ENCODE assay signal across 9 mouse cellular contexts in the genomic region with DNA sequence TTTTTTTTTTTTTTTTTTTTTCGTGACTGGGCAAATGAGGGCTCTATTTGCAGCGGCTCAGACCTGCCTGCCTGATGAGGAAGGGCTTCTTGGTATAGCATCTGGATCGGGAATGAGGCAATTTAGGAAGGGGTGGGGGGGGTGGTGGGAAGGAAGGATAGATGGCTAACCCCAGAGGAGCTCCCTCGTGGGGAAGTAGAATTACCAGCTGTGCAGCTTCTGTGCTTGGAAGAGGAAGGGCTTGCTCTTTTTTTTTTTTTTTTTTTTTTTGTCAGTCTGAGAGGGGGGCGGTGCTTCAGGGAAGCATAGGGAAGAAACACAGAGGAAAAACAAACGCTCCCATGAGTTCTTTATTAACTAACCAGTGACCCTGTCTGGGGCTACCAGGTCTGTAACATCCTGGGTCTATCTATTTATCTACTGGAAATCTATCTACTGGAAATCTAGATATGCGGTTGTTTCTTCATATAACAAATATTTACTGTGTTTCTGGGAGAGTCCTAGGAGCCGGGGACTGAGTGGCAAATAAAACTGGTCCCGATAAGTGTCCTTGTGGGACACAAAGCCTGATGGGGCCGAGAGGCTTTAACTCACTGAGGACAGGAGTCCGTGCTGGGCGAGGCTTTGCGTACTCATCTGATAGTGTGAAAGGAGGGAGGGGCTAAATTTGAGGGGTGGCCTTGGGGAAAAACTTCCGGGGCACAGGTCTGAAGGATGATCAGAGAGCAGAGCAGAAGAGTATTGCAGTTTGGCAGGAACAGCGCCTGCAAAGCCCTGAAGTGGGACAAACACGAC. TPM values are rescaled to one million over a fixed set of nuclear protein-coding genes. Genes with fewer than 3 reads are reported as not detected.
DNase-seq lines count a peak whose midpoint lies in the region; ATAC-seq and TF ChIP-seq lines count a peak whose summit lies in the region.
"Had no signal": no experiment of that assay in that cellular context is flagged by ENCODE, and none has a peak within 500 bp of the region (broad histone marks: within the 10 kb centered on the region; RNA-seq: fewer than 3 reads in every experiment).

No protein-coding gene starts in this region.

- intact Hi-C loops in heart, adult 2 months (cut with DNase I) = loop anchor here (5.0 kb wide), 1 partner anchor 95 kb away; no protein-coding TSS in a partner anchor

- no peaks in the 10 kb centered on the region for H3K9me3 ChIP-seq in heart, embryonic 13.5 days
- H3K9me3 ChIP-seq in intestine, postnatal 0 days (ENCODE audit: control insufficient read depth) = no peaks in the 10 kb centered on the region

- no peak for TF ChIP-seq EP300 in heart, adult 2 months (IDR thresholded peaks at IDR 0.05; ENCODE audit: insufficient read depth, low read depth, low read length)

- H3K9ac ChIP-seq in heart, embryonic 13.5 days = no peak overlapping the region
- H3K9ac ChIP-seq in heart, adult 2 months (ENCODE audit: low read depth, low read length) = no peak overlapping the region
- H3K9ac ChIP-seq in intestine, postnatal 0 days (ENCODE audit: low read depth, low read length) = no peak overlapping the region

- ATAC-seq in heart, embryonic 13.5 days (ENCODE audit: extremely low read depth, insufficient number of reproducible peaks, low FRiP score, low TSS enrichment) = no peak
- peak; percentile 14; the same call in 1 of the 2 replicates for ATAC-seq in intestine, postnatal 0 days

- H3K36me3 ChIP-seq in heart, embryonic 13.5 days = no peaks in the 10 kb centered on the region
- H3K36me3 ChIP-seq in heart, adult 2 months (ENCODE audit: control insufficient read depth, insufficient read depth, low read length) = no peaks in the 10 kb centered on the region
- no peaks in the 10 kb centered on the region for H3K36me3 ChIP-seq in intestine, postnatal 0 days (ENCODE audit: control insufficient read depth, insufficient read depth)

- no peak overlapping the region for H3K4me3 ChIP-seq in heart, embryonic 13.5 days
- no peak overlapping the region for H3K4me3 ChIP-seq in heart, adult 2 months
- no peak overlapping the region for H3K4me3 ChIP-seq in intestine, postnatal 0 days (ENCODE audit: low read depth, low read length)

- 46% methylated on average over 16 of the region's 16 CpGs for WGBS in heart, embryonic 13.5 days
- WGBS in heart, adult 2 months = 43% methylated on average over 16 of the region's 16 CpGs
- WGBS in intestine, postnatal 0 days = 15% methylated on average over 16 of the region's 16 CpGs

- H3K4me1 ChIP-seq in heart, embryonic 13.5 days = peaks cover 5% of the 10 kb centered on the region; the same call in 1 of the 2 replicates
- no peaks in the 10 kb centered on the region for H3K4me1 ChIP-seq in heart, adult 2 months (ENCODE audit: control insufficient read depth, insufficient read depth, low read length)
- no peaks in the 10 kb centered on the region for H3K4me1 ChIP-seq in intestine, postnatal 0 days (replicated peaks; ENCODE audit: control insufficient read depth, insufficient read depth, low read length)

- H3K27ac ChIP-seq in heart, embryonic 13.5 days (replicated peaks) = no peak overlapping the region
- H3K27ac ChIP-seq in heart, adult 2 months = no peak overlapping the region
- H3K27ac ChIP-seq in intestine, postnatal 0 days (ENCODE audit: low read depth, low read length) = 0 out of 2 replicates have a peak overlapping the region, but pooled peaks have one; percentile 9

- H3K79me2 ChIP-seq in heart, adult 2 months (replicated peaks; ENCODE audit: control insufficient read depth, insufficient read depth, low read length) = no peaks in the 10 kb centered on the region

- no peak for TF ChIP-seq CTCF in heart, adult 2 months (IDR thresholded peaks at IDR 0.05)
- TF ChIP-seq CTCF in intestine, postnatal 0 days (IDR thresholded peaks at IDR 0.05; ENCODE audit: low read depth) = no peak

- H3K4me2 ChIP-seq in heart, embryonic 13.5 days = peak overlapping the region; percentile 13; the same call in 1 of the 2 replicates
- peak overlapping the region; percentile 44 for H3K4me2 ChIP-seq in intestine, postnatal 0 days (replicated peaks; ENCODE audit: low read depth)

- TF ChIP-seq POLR2A in heart, adult 2 months (IDR thresholded peaks at IDR 0.05; ENCODE audit: insufficient read depth, low read depth, low read length) = no peak

- no peak for DNase-seq in heart, adult 2 months
- peak; percentile 59 for DNase-seq in R1 (ENCODE audit: low read depth, low spot score)
- peak; percentile 23 for DNase-seq in mesoderm, embryonic 11.5 days (ENCODE audit: low read depth, low spot score)
- DNase-seq in gastrocnemius, postnatal 25 days = no peak
- DNase-seq in left cerebral cortex, adult 18-20 months (ENCODE audit: low spot score in 2 of 2) = no peak
- DNase-seq in layer of hippocampus, postnatal 10 days (ENCODE audit: low spot score in 2 of 2) = no peak

- H3K27me3 ChIP-seq in heart, embryonic 13.5 days (replicated peaks) = peaks cover 4% of the 10 kb centered on the region; the same call in 1 of the 2 replicates
- H3K27me3 ChIP-seq in heart, adult 2 months (ENCODE audit: control insufficient read depth, insufficient read depth, low read length) = no peaks in the 10 kb centered on the region
- H3K27me3 ChIP-seq in intestine, postnatal 0 days (replicated peaks; ENCODE audit: control insufficient read depth, insufficient read depth, low read length) = no peaks in the 10 kb centered on the region

RNA-seq across cellular contexts. Expression of gene Capn8, which starts 2.0 kb away (rescaled TPM):
- polyA plus RNA-seq in heart, embryonic 13.5 days (2015; fragmentation: Nextera tagmentation; extraction: Ambion mirVana) = not detected in 2 replicates
- total RNA-seq in heart, adult 2 months (2021) = not detected
- not detected in 2 replicates for polyA plus RNA-seq in heart, adult 2 months (2012; rRNA removed)
- polyA plus RNA-seq in intestine, postnatal 0 days (2015; fragmentation: Nextera tagmentation; extraction: Ambion mirVana) = 1.0 and 1.4 TPM in 2 replicates
- total RNA-seq in gastrocnemius, postnatal 25 days (2021) = not detected
- total RNA-seq in left cerebral cortex, adult 18-20 months (2021) = not detected
- total RNA-seq in layer of hippocampus, postnatal 10 days (2021) = not detected
- polyA plus RNA-seq: C2C12 had no signal

RNA-seq across cellular contexts. Expression of gene Capn2, which starts 45.4 kb away (rescaled TPM):
- polyA plus RNA-seq in heart, embryonic 13.5 days (2015; fragmentation: Nextera tagmentation; extraction: Ambion mirVana) = 90.2 and 93.3 TPM in 2 replicates
- 10 to 100 TPM; 63.9 to 65.3 TPM for total RNA-seq in heart, adult 2 months (2021)
- 28.0 and 46.2 TPM in 2 replicates for polyA plus RNA-seq in heart, adult 2 months (2012; rRNA removed)
- polyA plus RNA-seq in intestine, postnatal 0 days (2015; fragmentation: Nextera tagmentation; extraction: Ambion mirVana) = 31.8 and 34.0 TPM in 2 replicates
- total RNA-seq in gastrocnemius, postnatal 25 days (2021) = 10 to 100 TPM; 52.0 to 59.4 TPM
- total RNA-seq in left cerebral cortex, adult 18-20 months (2021) = 10 to 100 TPM; 65.1 to 66.8 TPM
- 10 to 100 TPM; 75.3 to 77.7 TPM for total RNA-seq in layer of hippocampus, postnatal 10 days (2021)

Comparison
In these comparisons a context has a peak if more than half of its experiments do, and no peak if none do; other contexts are left out.
1. DNase-seq: peak in R1 (single experiment) and mesoderm, embryonic 11.5 days (single experiment); none in heart, adult 2 months (0 of 2), gastrocnemius, postnatal 25 days (single experiment), left cerebral cortex, adult 18-20 months (0 of 2) and layer of hippocampus, postnatal 10 days (0 of 2).